Mouse (Mus musculus): Measurements from ENCODE around the gene Gal3st4.

DNA sequence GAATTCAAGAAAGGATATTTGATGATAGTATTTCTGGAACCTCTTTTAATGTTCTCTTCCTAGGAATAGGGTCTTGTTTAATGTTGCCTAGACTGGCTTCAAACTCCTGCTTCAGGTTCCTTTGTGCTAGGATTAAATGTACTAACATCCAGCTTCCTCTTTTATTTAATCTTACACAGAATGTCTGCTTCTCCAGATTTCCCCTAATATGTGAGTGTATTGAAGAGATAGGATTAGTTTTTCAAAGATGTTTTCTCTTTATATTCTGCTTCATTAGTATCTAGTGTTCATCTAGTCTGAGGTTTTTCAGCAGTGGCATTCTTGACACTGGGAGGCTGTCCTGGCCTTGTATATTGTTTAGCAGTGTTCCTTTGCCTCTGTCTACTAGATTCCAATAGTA, 21.5 kb upstream of the Gal3st4 start:
- TF ChIP-seq CTCF (IDR thresholded peaks at IDR 0.05; ENCODE audit: low read depth), result no peak
- TF ChIP-seq EP300 (IDR thresholded peaks at IDR 0.05; ENCODE audit: low read depth), result no peak
